Mouse (Mus musculus) hindbrain, embryonic 10.5 days (tissue): Measurements from ENCODE around the gene Setd1a. TPM values are rescaled to one million over a fixed set of nuclear protein-coding genes. Genes with fewer than 3 reads are reported as not detected.
"Not testable (repeated sequence)": the region's sequence is repeated elsewhere in the genome, so short reads cannot be mapped to it uniquely, and the experiment has no call there.

Experiments
- DNase-seq: peaks from one replicate; pipeline ENCODE4 v3.0.0-alpha.2; 2017; ENCODE audit warnings: low spot score
- H3K27ac ChIP-seq: fragments of 300-500 bp; sonication (generic); 2 replicates; pipeline ENCODE4 v1.5.1; 2016; ENCODE audit warnings: mild to moderate bottlenecking, moderate library complexity
- H3K27me3 ChIP-seq: fragments of 300-500 bp; sonication (generic); 2 replicates; pipeline ENCODE4 v1.6.1; 2016; ENCODE audit warnings: mild to moderate bottlenecking; ENCODE audit not compliant: poor library complexity, insufficient read depth, severe bottlenecking
- H3K36me3 ChIP-seq: fragments of 300-500 bp; sonication (generic); 2 replicates; pipeline ENCODE4 v1.6.1; 2016; ENCODE audit warnings: mild to moderate bottlenecking, moderate library complexity
- H3K4me1 ChIP-seq: fragments of 300-500 bp; sonication (generic); replicated peaks from 2 replicates; pipeline ENCODE4 v1.6.1; 2016; ENCODE audit warnings: mild to moderate bottlenecking
- H3K4me3 ChIP-seq: fragments of 300-500 bp; sonication (generic); 2 replicates; pipeline ENCODE4 v1.5.1; 2016; ENCODE audit warnings: mild to moderate bottlenecking, moderate library complexity
- H3K9me3 ChIP-seq: fragments of 300-500 bp; sonication (generic); 2 replicates; pipeline ENCODE4 v1.6.1; 2016; ENCODE audit warnings: mild to moderate bottlenecking, moderate library complexity
- WGBS: fragments of 180-500 bp; shearing (Covaris S2); methylation state at CpG from one replicate; pipeline ENCODE4 v1.1.7; 2016; 5-methylcytosine and 5-hydroxymethylcytosine counted together
- polyA plus RNA-seq: library from polyadenylated mRNA; unstranded; fragments of >200 nt; fragmentation: Nextera tagmentation; extraction: Ambion mirVana; gene quantifications from 2 replicates; pipeline ENCODE4 v1.2.1, GENCODE M21; 2016

Setd1a gene
- polyA plus RNA-seq, 1 experiment from 2014 or later, result 18.7 TPM

- Histone ChIP-seq H3K27me3 (no peaks in the 10 kb centered on the region), H3K4me3 (peak overlapping the region; percentile 68), H3K4me1 (peaks cover 45% of the 10 kb centered on the region), H3K27ac (peak overlapping the region; percentile 91), H3K36me3 (peaks cover 47% of the 10 kb centered on the region), H3K9me3 (no peaks in the 10 kb centered on the region)
- 1% methylated on average over 16 of the region's 16 CpGs for WGBS
- DNase-seq, result peak; percentile 91
Measured at GRCm38 (mm10) chr7:127768997-127769593, 7.4 kb upstream of the Setd1a start.

- H3K27ac ChIP-seq, result peak within 1 kb of the TSS; percentile 91
- H3K4me3 ChIP-seq, result peak within 1 kb of the TSS; percentile 68
- peak; percentile 76 for DNase-seq
- H3K27me3 ChIP-seq, result no peaks in the 10 kb centered on the region
- H3K4me1 ChIP-seq, result peaks cover 49% of the 10 kb centered on the region
- WGBS, result under 1% methylated on average over 24 of the region's 24 CpGs
- peaks cover 42% of the 10 kb centered on the region for H3K36me3 ChIP-seq
- H3K9me3 ChIP-seq, result no peaks in the 10 kb centered on the region
Measured at GRCm38 (mm10) chr7:127769651-127770038, 6.8 kb upstream of the Setd1a start, which contains the start of gene Orai3. Gene Orai3, plus strand, starts transcription at chr7:127769815.

GRCm38 (mm10) chr7:127770039-127770905 lies 6.2 kb upstream of the Setd1a start:
- Histone ChIP-seq H3K4me1 (peaks cover 49% of the 10 kb centered on the region), H3K36me3 (peaks cover 36% of the 10 kb centered on the region), H3K27ac (peak overlapping the region; percentile 91), H3K27me3 (no peaks in the 10 kb centered on the region), H3K4me3 (peak overlapping the region; percentile 68), H3K9me3 (no peaks in the 10 kb centered on the region)
- 7% methylated on average over 27 of the region's 27 CpGs for WGBS
- DNase-seq, result peak; percentile 17

- DNase-seq, result no peak
- H3K4me1 ChIP-seq, result peaks cover 54% of the 10 kb centered on the region
- no peaks in the 10 kb centered on the region for H3K9me3 ChIP-seq
- H3K27ac ChIP-seq, result 0 out of 2 replicates have a peak overlapping the region, but pooled peaks have one; percentile 91
- H3K27me3 ChIP-seq, result no peaks in the 10 kb centered on the region
- WGBS, result 72% methylated on average over 5 of the region's 5 CpGs
- peaks cover 26% of the 10 kb centered on the region for H3K36me3 ChIP-seq
- H3K4me3 ChIP-seq, result peak overlapping the region; percentile 68; the same call in 1 of the 2 replicates
Measured at GRCm38 (mm10) chr7:127771262-127771661, 5.2 kb upstream of the Setd1a start.

GRCm38 (mm10) chr7:127772080-127772479 lies 4.4 kb upstream of the Setd1a start:
- no peak for DNase-seq
- H3K27me3 ChIP-seq, result no peaks in the 10 kb centered on the region
- H3K4me3 ChIP-seq, result no peak overlapping the region
- H3K9me3 ChIP-seq, result no peaks in the 10 kb centered on the region
- peaks cover 18% of the 10 kb centered on the region for H3K36me3 ChIP-seq
- peaks cover 54% of the 10 kb centered on the region for H3K4me1 ChIP-seq
- 85% methylated on average over 3 of the region's 3 CpGs for WGBS
- H3K27ac ChIP-seq, result no peak overlapping the region

- no peak for DNase-seq
- H3K27ac ChIP-seq, result no peak overlapping the region
- no peaks in the 10 kb centered on the region for H3K9me3 ChIP-seq
- WGBS, result 91% methylated on average over 1 of the region's 1 CpGs
- H3K27me3 ChIP-seq, result no peaks in the 10 kb centered on the region
- no peak overlapping the region for H3K4me3 ChIP-seq
- H3K4me1 ChIP-seq, result peaks cover 52% of the 10 kb centered on the region
- H3K36me3 ChIP-seq, result peaks cover 13% of the 10 kb centered on the region
Measured at GRCm38 (mm10) chr7:127772557-127772956, 3.9 kb upstream of the Setd1a start.

GRCm38 (mm10) chr7:127773664-127774384 lies 2.6 kb upstream of the Setd1a start:
- Histone ChIP-seq H3K4me3 (peak overlapping the region; percentile 16; the same call in 1 of the 2 replicates), H3K36me3 (peaks cover 5% of the 10 kb centered on the region), H3K9me3 (no peaks in the 10 kb centered on the region), H3K4me1 (peaks cover 52% of the 10 kb centered on the region), H3K27me3 (no peaks in the 10 kb centered on the region), H3K27ac (no peak overlapping the region)
- 45% methylated on average over 9 of the region's 9 CpGs for WGBS
- peak; percentile 67 for DNase-seq

GRCm38 (mm10) chr7:127775837-127776236 lies 633 bp upstream of the Setd1a start:
- not testable (repeated sequence) for DNase-seq, H3K9me3 ChIP-seq, H3K27me3 ChIP-seq
- peaks cover 34% of the 10 kb centered on the region for H3K4me1 ChIP-seq
- 77% methylated on average over 7 of the region's 7 CpGs for WGBS
- peaks cover 25% of the 10 kb centered on the region for H3K36me3 ChIP-seq
- H3K4me3 ChIP-seq, result peak overlapping the region; percentile 94
- H3K27ac ChIP-seq, result peak overlapping the region; percentile 100

GRCm38 (mm10) chr7:127776878-127777473 lies 506 bp downstream of the Setd1a start:
- peak overlapping the region; percentile 94 for H3K4me3 ChIP-seq
- H3K27me3 ChIP-seq, result no peaks in the 10 kb centered on the region
- H3K9me3 ChIP-seq, result no peaks in the 10 kb centered on the region
- peaks cover 29% of the 10 kb centered on the region for H3K4me1 ChIP-seq
- DNase-seq, result peak; percentile 95
- under 1% methylated on average over 70 of the region's 70 CpGs for WGBS
- H3K27ac ChIP-seq, result peak overlapping the region; percentile 100
- H3K36me3 ChIP-seq, result peaks cover 36% of the 10 kb centered on the region

- H3K9me3 ChIP-seq, result no peaks in the 10 kb centered on the region
- 3% methylated on average over 66 of the region's 66 CpGs for WGBS
- H3K27ac ChIP-seq, result peak overlapping the region; percentile 100
- no peaks in the 10 kb centered on the region for H3K27me3 ChIP-seq
- peaks cover 43% of the 10 kb centered on the region for H3K36me3 ChIP-seq
- peak; percentile 73 for DNase-seq
- peaks cover 29% of the 10 kb centered on the region for H3K4me1 ChIP-seq
- peak overlapping the region; percentile 94 for H3K4me3 ChIP-seq
Measured at GRCm38 (mm10) chr7:127777474-127778266, 1.2 kb downstream of the Setd1a start.

GRCm38 (mm10) chr7:127778350-127778749 lies 1.9 kb downstream of the Setd1a start:
- peak overlapping the region; percentile 100 for H3K27ac ChIP-seq
- 77% methylated on average over 4 of the region's 4 CpGs for WGBS

GRCm38 (mm10) chr7:127785308-127785707 lies 8.8 kb downstream of the Setd1a start, which contains the start of gene Gm49388:
Gene Gm49388, plus strand, starts transcription at chr7:127785608.
- DNase-seq, result no peak
- WGBS, result 94% methylated on average over 7 of the region's 7 CpGs
- peaks cover 100% of the 10 kb centered on the region for H3K36me3 ChIP-seq

More at GRCm38 (mm10) chr7:127778350-127778749, 1.9 kb downstream of the Setd1a start:
- DNase-seq, result no peak
- H3K27me3 ChIP-seq, result no peaks in the 10 kb centered on the region
- H3K4me1 ChIP-seq, result peaks cover 29% of the 10 kb centered on the region
- H3K36me3 ChIP-seq, result peaks cover 50% of the 10 kb centered on the region
- no peaks in the 10 kb centered on the region for H3K9me3 ChIP-seq
- peak overlapping the region; percentile 94 for H3K4me3 ChIP-seq

More at GRCm38 (mm10) chr7:127785308-127785707, 8.8 kb downstream of the Setd1a start, which contains the start of gene Gm49388:
- Histone ChIP-seq H3K27ac (no peak within 1 kb of the TSS), H3K9me3 (no peaks in the 10 kb centered on the region), H3K4me3 (no peak within 1 kb of the TSS), H3K27me3 (no peaks in the 10 kb centered on the region), H3K4me1 (no peaks in the 10 kb centered on the region)
